Mouse (Mus musculus) layer of hippocampus, adult 11-12 months (tissue): ENCODE data around the gene Coa6.
"Not testable (repeated sequence)": the region's sequence is repeated elsewhere in the genome, so short reads cannot be mapped to it uniquely, and the experiment has no call there.

Experiments used
- DNase-seq: peaks from one replicate; pipeline ENCODE4 v3.0.0; 2022; ENCODE audit warnings: low spot score

Coa6 gene

DNA sequence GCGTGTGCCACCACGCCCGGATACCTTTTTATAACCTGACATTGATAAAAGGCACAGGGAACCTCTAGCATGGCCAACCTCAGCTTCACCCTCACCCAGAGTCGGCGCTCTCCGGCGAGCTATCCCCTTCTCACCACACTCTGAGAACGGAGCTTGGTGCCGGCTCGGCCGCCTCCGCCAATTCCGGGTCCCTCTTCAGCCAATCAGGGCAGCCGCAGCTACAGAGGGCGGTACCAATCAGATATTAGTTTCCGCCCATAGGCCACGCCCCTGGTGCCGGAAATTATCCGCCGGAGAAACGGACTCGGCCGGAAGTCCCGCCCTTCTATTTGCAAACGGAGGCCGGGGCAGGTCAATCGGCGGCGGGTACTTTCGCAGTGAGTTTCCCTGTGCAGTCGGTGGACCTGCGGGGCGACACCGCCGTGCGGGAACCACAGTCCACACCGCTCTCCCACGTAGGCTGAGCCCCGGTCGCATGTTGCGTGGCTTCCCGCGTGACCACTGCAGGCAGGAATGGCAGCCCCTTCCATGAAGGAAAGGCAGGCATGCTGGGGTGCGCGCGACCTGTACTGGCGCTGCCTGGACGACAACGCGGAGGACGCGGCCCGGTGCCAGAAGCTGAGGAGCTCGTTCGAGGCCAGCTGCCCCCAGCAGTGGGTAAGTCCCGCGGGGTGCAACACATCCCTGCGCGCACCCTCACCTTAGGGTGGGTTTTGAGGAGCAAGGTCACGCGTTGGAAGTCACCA lies at the start of gene Coa6:
Gene Coa6 (plus strand): TSS at position 342 of the 746 bp plus-strand sequence.
- DNase-seq, result peak; percentile 98

DNA sequence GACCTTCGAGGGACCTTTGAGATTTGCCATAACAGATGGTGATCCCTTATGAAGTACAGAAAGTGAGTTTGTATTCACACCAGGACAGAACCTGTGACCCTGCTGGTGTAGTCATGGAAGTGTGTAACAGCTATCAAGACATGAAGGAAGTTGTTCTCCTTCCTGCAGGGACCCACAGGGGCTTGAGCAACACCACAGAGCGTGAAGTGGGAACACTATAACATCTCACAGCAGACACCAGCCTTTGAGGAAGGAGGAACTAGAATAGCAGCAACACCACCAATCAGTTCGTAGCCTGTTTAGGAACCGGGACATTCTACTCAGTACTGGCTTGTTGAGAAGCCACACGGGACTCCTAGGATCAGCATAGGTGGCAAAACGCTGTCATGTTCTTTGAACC lies 42.7 kb upstream of the Coa6 start:
- DNase-seq, result no peak

DNA sequence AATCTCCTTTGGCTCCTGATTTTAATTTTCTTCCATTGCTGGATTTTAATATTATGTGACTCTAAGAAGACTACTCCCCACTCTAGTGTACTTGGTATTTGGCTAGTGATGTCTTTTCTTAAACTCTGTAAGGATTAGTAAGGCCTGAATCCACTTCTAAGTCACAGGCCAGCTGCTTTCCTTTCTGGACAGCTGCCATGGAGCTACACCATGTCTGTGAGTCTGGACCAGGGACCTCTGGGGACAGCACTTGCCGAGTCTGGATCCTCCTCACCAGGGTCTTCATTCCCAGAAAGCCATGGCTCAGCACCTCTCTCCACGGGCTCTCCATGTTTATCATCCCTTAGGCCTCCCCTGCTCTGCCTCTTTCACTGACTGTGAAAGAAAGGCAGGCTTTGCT lies 42.2 kb upstream of the Coa6 start:
- DNase-seq, result no peak

DNA sequence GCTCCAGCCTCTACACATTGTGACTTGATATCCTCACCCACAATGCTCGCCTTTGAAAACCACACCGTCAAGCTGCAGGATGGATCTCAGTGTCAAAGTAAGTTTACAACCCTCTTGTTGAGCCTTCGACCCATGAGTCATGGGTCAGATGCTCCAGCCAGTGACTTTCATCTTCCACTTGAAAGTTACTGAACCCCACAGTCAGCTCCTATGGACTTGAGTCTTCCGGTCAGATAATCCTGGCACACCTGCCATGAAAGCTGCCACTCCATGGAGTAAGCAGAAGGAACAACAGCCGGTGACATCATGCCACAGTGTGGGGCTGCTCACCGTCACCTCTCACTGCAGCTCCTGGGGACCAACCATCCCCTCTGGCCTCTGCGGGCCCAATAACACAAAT lies 41.0 kb upstream of the Coa6 start:
- no peak for DNase-seq

DNA sequence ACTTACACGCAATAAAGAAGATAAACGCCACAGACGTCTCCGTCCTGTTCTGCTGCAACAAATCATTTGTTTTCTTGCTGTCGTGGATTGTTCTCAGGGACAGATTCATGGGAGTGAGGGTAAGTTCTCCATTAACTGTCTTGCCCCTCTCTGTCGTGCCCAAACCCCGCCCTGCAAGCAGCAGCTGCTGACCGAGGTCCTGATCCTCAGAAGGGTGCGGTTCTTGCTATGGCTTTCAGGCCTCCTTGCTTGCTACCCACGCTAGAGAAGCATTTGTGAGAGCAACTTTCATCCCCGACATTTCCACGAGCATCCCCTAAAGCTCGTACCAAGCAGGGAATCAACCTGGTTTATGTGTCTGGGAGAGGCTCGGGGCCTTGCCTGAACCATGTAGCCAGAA lies 40.1 kb upstream of the Coa6 start:
- DNase-seq, result no peak

DNA sequence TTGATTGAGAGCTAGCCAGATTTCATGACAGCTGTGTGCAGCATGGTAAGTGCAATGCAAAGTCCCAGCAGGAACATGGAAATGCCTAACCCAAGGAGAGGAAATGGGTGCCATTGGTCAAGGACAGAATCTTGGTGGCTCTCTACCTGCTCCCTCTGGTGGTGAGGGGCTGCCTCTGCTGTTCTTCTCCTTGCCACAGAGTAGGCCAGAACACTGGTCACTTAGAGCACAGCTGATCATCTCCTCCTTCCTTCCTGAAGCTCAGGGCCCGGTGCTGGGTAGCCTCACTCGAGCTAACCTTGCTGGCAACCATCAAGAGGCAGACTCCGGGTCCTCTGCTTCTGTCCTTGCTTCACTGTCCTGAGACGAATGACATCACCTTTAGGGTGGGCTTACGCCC lies 39.6 kb upstream of the Coa6 start:
- DNase-seq, result peak; percentile 41

DNA sequence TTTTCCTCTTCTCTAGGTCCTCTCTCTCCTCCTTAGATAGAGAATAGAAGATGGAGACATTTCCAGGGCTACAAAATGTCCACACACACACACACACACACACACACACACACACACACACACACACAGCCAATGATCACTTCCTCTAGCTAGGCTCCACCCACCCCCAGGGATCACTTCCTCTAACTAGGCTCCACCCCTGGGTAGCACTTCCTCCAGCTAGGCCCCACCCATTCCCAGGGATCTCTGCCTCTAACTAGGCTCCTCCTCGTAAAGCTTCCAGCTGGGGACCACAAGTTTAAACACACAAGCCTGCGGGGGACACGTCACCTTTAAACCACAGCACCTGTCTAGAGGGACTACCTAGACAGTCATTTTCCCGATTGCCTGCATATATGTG lies 34.7 kb upstream of the Coa6 start:
- no peak for DNase-seq

DNA sequence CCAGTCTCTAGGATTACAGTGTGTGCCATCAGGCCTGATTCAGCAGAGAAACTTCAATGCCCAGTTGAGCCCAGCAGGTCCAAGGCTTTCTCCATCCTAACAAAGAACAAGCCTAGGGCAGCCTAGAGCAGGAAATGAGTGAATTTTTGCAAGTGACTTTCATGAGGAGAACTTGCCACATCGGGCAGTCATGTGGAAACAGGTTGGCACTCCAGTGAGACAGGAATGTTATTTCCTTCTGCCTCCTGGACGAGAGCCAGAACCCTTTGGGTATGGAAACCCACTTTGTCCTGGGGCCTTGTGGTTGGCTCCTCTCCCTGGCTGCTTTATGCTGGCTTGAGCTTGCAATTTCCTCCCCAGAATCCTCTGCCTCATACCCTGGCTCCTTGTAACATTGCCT lies 30.8 kb upstream of the Coa6 start:
- no peak for DNase-seq

DNA sequence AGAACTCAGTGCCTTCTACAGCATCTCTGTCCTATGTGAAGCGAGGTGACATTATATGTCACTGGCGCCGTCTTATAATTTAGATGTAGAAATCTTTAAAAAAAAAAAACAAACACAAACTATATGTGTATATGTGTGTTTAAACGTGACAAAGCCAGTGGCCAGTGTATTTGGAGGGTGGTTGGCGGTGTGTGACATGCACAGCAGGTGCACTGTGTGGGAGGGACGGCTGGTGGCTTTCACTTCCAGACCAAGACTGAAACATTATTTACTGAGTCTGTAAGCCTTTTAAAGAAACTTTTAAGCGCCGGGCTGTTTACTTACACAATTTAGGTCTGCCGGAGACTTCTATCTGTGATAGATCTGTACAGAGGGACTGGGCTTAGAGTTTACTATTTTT lies 26.9 kb upstream of the Coa6 start:
- no peak for DNase-seq

DNA sequence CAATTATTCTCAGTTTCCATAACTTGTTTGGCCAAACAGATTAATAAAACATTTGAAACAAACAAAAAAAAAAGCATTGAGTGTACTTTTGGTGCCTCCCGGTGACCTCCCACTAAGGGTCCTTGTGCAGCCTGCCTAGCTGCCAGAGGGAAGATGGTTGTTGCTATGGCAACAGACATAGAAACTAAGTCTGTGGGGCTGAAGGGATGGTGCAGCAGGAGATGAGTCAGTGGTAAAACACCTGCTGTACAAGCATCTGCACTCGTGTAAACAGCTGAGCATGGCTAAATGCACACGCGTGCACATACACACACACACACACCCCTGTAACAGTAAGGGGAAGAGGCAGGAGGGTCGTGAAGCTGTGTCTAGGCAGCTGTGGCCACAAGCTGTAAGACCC lies 26.4 kb upstream of the Coa6 start:
- DNase-seq, result no peak

DNA sequence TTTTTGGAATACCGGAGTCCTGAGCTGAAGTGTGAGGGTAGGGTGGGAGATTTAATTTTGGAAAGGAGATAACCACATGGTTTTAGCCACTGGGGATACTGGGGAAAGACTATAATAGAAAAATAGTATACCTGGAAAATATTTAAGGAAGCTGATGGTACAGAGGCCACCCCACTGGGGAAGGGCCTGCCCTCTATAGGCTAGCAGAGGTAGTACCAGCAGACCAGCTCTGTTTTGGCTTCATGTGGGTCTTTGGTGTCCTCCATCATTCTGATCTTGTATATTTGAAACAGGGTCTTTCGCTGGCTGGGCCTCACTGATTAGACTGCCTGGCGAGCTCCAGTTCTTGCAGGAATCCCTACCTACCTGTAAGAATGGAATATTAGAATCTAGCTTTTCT lies 24.0 kb upstream of the Coa6 start:
- DNase-seq, result no peak

DNA sequence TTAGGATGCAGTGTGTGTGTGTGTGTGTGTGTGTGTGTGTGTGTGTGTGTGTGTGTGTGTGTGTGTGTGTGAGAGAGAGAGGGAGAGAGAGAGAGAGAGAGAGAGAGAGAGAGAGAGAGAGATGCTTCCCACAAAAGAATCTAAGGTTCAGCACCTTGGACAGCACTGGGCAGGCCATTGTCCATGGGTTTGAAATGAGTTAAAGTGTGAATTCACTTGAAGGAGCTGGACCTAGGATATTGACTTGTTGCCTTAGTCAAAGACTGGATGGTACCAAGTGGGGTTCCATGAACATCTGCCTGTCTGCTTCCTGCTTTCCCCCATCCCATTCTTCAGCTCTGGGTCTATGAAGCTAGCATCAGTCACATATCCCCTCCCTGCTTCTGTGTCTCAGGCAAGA lies 17.8 kb upstream of the Coa6 start:
- DNase-seq, result not testable (repeated sequence)

DNA sequence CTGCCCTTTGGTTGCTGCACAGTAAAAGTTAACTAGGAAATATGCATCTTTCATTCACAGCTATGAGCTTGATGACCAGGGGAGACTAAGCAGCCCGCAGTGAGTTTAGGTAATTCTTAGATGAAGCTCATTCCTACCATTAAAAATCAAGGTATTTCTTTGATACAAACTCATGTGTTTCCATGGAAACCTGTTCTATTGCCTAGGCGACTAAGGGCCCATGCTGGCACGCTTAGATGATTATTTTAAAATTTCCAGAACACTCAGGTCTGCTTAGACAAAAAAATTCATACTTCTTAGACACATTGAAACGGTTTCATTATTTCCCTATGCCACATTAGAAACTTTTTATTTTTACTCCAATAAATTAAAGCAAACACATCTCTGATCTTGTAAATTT lies 17.3 kb upstream of the Coa6 start:
- DNase-seq, result no peak

DNA sequence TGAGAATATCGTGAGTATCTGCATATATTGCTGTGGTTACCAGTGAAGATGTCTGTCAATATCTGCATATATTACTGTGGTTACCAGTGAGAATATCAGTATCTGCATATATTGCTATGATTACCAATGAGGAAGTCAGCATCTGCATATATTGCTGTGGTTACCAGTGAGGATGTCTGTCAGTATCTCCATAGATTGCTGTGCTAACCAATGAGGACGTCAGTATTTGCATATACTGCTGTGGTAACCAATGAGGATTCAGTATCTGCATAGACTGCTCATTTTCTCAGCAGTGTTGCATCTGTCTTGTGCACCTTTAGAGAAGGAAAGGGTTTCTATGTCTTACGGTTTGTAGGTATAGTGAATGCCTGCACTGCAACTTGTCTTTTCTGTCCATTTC lies 1.5 kb upstream of the Coa6 start:
- no peak for DNase-seq

DNA sequence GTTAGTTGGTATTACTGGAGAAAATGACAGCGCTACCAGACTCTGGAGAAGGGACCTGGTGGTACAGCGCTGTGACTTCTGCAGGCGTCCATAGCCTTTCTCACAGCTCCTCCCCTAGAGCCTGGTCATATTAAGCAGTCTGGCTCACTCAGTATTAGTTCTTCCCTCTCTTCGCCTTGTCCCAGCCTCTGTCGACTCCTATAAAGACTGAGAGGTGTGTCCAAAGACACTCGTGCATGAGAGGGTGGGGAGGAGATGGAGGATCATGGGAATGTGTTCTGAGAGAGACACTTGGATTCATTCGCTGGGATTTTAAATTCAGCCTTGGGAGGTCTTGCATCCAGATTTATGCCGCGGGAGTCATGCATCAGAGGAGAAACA lies 595 bp downstream of the Coa6 start:
- DNase-seq, result no peak

DNA sequence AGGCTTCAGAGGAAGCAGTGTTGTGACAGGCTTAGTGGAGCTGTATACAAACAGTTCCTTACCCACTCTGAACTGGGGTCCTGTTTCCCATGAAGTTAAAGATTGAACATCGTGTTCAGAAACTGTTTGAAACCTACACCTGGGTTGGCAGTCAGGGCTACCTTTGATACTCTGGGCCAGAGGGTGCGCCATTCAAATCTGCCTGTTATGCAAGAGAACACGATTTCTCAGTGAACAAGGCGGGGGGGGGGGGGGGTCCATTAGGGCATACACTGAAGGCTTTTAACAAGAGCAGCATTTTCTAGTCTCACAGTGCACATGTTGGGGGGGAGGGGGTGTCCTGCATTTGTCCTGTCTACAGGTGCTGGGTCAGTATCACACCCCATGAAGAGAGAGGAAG lies 1.8 kb downstream of the Coa6 start:
- DNase-seq, result no peak

DNA sequence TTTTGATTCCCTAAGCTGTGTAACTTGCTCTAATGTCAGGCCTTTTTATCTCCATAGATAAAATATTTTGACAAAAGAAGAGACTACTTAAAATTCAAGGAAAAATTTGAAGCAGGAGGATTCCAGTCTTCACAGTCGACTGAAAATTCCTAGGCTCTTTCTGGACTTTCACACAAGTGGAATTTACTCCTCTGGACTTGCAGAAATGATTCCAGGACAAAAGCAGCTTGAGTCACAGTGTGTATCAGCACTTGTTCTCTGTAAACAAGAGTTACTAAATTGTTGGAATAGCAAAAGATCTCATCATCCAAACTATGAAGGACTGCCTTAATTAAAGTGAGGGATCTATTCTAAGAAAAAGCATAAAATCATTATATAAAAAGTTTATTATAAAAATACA lies 2.6 kb downstream of the Coa6 start:
- no peak for DNase-seq

DNA sequence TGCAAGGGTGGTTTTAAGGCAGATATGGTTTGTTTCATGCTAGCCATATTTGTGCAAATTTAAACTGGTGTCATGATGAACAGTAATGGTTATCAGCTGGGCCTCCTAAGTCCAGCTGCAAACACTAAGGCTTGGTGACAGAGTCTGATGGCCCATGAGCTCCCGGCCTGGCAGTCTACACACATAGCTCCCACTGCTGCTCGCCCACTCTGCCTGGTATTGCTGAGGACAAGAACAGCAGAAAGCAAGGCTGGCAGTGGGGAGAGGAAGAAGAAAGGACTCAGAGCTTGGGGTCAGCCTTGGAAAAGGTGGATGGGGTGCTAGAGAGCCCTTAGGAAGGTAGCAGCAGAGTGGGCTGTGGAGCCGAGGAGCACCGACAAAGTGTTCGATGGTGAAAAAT lies 7.3 kb downstream of the Coa6 start:
- no peak for DNase-seq

DNA sequence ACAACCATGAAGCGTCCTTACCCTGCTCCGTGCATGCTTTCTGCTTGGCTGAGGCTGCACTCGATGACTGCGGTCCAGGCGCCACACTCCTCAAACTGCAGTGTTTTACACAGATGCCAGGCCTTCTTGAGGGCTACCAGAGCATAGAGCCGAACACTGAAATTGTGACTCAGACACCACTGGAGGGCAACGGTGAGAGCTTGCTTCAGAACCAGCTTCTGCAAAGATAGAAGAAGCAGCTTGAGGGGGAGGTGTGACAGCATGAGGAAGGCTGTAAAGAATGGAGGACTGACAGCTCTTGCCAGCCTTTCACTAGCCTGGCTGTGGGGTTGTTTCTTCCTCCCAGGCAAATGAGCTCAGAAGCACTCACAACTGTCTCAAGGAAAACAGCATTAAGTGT lies 11.5 kb downstream of the Coa6 start:
- DNase-seq, result peak; percentile 23

DNA sequence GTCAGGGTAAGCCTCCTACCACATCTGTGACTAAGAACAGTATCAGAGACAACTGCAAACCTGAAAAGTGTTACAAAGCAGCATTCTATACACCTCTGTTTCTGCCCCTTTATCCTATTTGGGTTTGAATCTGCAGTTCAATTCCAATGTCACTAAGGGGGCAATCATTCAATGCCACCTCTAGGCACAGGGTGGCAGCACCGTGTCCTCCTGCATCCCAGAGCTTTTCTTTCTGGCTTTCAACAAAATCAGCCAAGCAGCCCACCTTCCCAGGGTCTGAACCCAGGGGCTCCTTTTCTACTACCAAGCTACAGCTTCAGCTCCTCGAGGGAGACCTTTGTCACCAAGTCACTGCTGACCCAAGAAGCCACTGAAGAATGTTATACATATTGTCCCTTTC lies 16.6 kb downstream of the Coa6 start:
- DNase-seq, result no peak

DNA sequence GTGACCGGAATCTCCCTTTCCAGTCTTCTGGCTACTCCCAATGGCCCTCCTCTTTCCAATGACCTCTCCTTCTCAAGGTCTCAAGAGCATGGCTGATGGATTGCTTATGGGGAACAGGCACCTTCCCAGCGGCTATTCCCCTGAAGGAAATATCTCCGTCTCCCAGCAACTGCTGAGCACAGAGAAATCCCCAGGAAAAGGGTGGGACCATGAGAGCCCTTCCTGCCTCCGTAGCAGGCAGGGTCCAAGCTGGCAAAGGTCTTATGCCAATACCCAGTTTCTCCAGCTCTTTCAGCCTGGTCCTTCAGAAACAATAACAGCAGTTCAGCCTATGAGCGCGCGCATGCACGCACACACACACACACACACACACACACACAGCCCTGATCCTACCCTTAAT lies 28.8 kb downstream of the Coa6 start:
- no peak for DNase-seq

DNA sequence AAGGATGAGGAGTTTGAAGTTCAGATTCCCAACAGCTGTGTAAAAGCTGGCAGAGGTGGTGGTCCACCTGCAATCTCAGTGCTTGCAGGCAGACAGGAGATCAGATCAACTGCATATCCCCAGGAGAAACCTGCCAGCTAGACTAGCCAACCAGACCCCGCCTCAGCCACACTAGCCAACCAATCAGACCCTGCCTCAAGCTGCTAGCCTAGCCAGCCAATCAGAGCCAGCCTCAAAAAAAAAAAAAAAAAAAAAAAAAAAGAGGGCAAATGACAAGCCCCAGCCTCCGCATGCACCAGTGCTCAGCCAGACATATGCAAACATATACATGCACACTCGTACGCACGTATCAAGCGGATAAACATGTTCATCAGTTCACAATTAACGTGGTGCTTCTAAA lies 33.1 kb downstream of the Coa6 start:
- DNase-seq, result no peak

DNA sequence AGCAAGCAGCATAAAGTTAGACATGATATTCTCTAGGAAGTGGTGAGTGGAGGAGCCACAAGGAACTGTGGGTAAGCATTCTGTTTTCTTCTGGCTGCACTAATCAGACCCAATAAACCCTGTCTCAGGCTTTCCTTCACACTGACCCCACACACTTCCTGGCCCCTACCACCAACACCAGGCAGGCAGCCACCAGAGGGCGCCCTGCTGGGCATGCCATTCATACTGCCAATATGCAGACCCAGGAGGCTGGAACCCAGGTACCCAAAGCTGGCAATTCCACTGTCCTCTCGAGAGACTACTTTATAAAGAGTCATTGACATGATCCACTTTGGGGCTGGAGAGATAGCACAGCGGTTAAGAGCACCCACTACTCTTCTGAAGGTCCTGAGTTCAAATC lies 38.0 kb downstream of the Coa6 start:
- peak; percentile 52 for DNase-seq

DNA sequence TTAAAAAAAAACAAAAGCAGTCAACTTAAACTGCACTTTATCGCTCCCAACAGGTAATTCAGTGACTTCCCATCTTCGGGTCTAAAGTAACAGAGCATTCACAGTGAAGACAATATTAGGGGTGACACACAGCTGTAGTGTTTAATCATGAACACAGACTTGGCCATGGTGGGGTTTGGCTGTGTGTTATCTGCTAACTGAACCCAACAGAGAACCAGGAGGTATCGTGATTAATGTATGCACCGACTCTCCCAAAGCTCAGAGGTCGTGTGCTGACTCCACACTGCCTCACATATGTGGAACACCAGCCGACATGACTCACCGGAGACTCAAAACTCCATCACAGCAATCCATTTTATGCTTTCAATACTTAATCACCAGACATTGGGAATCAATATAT lies 39.4 kb downstream of the Coa6 start:
- DNase-seq, result no peak

DNA sequence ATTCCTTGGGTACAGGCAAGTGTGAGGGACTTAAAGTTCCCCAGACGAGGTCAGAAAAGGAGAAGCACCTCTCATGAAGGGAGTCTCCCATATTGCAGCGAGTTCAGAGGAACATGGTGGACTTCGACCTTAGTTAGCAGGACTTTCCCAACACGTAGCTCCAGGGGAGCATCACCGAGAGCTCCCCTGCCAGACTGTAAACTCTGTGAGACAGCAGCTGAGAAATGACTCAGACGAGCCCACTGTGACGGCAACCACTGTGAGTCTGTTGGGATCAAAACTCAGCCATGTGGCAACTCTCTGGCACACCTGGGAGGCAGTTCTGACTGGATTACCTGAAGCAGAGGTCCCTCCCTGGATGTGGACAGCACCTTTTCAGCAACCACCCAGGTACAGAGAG lies 41.8 kb downstream of the Coa6 start:
- DNase-seq, result no peak
